Mouse (Mus musculus) heart, adult 9 months (tissue): ENCODE results near the gene Tbc1d22a.
"Not testable (repeated sequence)": the region's sequence is repeated elsewhere in the genome, so short reads cannot be mapped to it uniquely, and the experiment has no call there.

Source experiments
- DNase-seq, 2 experiments: peaks; one replicate each; pipeline ENCODE4 v3.0.0; 2022; ENCODE audit warnings: low spot score in 2 of 2

The Tbc1d22a gene

DNA sequence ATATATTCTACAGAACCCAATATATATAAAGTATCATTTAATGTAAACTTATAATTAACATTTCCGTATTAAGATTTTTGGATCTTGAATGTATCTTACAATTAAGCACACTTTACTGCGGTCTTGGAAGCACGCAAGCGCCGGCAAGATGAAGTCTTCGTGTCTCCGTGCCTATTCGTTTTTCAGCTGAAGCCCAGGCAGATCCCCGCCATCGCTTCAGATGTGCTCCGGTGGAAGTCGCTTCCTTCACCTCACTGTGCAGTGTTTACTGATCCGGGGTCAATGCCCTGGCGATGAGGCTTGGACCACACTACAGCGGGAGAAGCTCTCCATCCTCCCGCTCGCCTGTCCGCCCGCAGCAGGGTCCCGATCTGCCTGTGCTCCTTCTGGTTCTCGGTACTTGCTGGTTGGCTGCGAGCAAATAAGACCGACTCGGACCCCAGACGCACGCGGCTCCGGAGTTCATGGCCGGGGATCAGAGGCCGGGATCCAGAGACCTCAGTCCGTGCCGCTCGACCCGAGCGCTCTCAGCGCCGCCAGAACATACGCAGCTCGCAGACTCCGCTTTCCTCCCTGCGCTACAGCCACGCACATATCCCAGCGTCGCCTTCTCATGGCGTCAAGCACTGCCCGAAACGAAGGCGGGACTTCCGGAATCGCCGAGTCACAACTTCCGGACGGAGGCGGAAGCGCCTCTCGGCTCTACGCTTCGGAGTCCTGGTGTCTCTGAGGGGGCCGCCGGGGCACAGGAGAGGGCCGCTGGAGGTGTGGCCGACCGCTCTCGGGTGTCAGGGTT, at the start of gene Tbc1d22a:
Gene Tbc1d22a (plus strand): TSS at position 707 of the 796 bp plus-strand sequence.
- DNase-seq = peak; percentile 87 to 91

DNA sequence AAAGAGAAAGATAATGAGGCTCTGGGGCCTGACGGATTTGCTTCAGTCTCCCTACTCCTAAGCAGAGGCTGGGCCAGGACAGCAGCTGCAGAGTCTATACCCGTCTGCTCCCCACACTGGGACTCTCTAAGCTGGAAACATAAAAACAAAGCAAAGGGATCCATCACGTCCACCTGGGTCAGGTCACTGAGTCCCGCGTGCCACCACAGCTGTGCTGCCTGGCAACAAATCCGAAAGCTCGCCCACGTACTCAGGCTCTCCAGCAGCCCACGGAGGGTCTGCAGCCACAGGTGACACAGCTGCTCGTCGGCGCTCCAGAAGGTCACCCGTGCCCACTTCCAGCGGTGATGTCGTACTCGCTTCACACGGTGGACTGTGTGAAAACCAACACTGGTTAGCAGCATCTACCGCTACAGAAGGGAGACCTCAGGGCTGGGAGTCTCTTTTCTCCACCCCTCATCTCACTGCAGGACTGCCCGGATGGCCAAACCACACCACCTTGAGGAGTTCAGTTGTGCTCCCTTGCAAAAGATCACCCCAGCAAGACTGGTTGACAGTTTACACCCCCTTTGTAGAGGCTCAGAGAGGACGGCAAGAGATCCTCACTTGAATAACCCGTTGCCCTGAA, 49.4 kb upstream of the Tbc1d22a start:
- DNase-seq = no peak

GRCm38 (mm10) chr15:86165811-86166590, 48.3 kb upstream of the Tbc1d22a start:
- DNase-seq = no peak

GRCm38 (mm10) chr15:86167032-86167655, 47.1 kb upstream of the Tbc1d22a start:
- no peak for DNase-seq

- DNase-seq = no peak
Measured at GRCm38 (mm10) chr15:86167787-86168504, 46.3 kb upstream of the Tbc1d22a start.

DNA sequence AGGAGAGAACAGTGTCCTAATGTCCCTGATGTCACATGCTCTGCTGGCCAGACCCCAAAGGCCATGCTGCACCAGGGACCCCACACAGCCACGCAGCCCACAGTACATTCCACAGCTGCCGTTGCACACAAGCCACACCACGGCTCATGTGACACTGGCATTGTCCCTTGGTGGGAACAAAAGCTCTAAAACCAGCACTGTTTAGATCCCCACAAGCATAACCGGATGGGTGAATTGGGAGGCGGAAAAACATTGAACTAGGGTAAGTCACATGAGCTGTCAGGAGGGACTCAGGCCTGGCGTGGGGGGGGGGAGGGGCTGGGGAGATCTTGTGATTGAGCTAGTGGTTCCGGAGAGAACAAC, 45.8 kb upstream of the Tbc1d22a start:
- DNase-seq = peak; percentile 29 to 57

- no peak for DNase-seq
Measured at GRCm38 (mm10) chr15:86168941-86169816, 45.1 kb upstream of the Tbc1d22a start.

DNA sequence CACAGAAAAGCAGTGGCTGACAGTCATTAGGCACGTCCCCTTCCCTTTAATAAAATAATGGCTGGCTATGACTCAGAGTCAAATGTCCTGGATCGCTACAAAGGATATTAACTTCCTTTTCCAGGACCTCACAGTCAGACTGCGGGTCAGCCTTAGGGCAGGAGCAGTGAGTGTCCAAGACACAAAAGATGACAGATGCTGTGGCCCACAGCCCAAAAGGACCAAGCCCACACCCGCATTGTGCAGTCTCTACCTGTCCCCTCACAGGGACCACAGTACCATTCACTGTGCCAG, 44.5 kb upstream of the Tbc1d22a start:
- DNase-seq = peak; percentile 42 to 69

- no peak for DNase-seq
Measured at GRCm38 (mm10) chr15:86171316-86171715, 42.9 kb upstream of the Tbc1d22a start.

GRCm38 (mm10) chr15:86172124-86172523, 42.1 kb upstream of the Tbc1d22a start:
- peak; percentile 71 to 78 for DNase-seq

DNA sequence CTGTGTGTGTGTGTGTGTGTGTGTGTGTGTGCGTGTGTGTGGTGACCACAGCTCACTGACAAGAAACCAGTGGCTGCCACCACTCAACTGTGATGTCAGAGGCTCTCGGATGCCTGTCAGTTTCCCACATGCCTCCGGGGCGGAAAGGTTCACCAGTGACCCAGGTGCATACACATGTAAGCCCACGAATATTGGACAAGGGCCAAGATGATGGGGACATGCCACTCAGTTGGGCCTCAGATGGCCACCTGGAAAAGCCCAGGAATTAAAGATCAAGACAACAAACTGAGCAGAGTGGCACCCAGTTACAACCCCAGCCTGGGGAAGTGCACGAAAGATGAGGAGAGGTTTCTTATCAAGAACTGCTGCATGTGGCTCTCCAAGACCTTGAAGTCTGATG, 41.7 kb upstream of the Tbc1d22a start:
- DNase-seq = peak in 1 of 2 experiments; percentile 36

- peak in 1 of 2 experiments; percentile 29 for DNase-seq
Measured at GRCm38 (mm10) chr15:86173136-86173985, 40.9 kb upstream of the Tbc1d22a start.

- no peak for DNase-seq
Measured at GRCm38 (mm10) chr15:86175253-86176050, 38.8 kb upstream of the Tbc1d22a start.

- DNase-seq = no peak
Measured at GRCm38 (mm10) chr15:86176166-86176565, 38.1 kb upstream of the Tbc1d22a start.

GRCm38 (mm10) chr15:86176771-86177702, 37.2 kb upstream of the Tbc1d22a start:
- peak in 1 of 2 experiments; percentile 44 for DNase-seq

GRCm38 (mm10) chr15:86177703-86178251, 36.5 kb upstream of the Tbc1d22a start:
- not testable (repeated sequence) for DNase-seq

- DNase-seq = no peak
Measured at GRCm38 (mm10) chr15:86178594-86178993, 35.7 kb upstream of the Tbc1d22a start.
